Mouse (Mus musculus) MEL (cell line): ENCODE measurements around the gene Ankdd1b. TPM values are rescaled to one million over a fixed set of nuclear protein-coding genes. Genes with fewer than 3 reads are reported as not detected.

Experiments
- DNase-seq: peaks from one replicate; pipeline ENCODE4 v3.0.0; 2011; ENCODE audit warnings: low read depth, low spot score
- H3K27ac ChIP-seq: 2 replicates; pipeline ENCODE4 v1.5.1; 2012; ENCODE audit warnings: low read depth, mild to moderate bottlenecking, control low read depth, low read length, moderate library complexity; ENCODE audit not compliant: control insufficient read depth
- H3K27me3 ChIP-seq, 2 experiments: fragments of 150-350 bp in 1 of 2; sonication (generic) in 1 of 2; 2 replicates each; pipeline ENCODE4 v1.6.1; 2012; ENCODE audit warnings: low read length in 2 of 2, mild to moderate bottlenecking in 2 of 2, improper control_type of control experiment in 1 of 2, moderate library complexity in 1 of 2; ENCODE audit not compliant: insufficient read depth in 2 of 2, control insufficient read depth in 1 of 2
- H3K36me3 ChIP-seq, 2 experiments: 2 replicates each; pipeline ENCODE4 v1.6.1; 2012 to 2014; ENCODE audit warnings: low read length in 2 of 2, improper control_type of control experiment in 1 of 2, inconsistent platforms in 1 of 2, mild to moderate bottlenecking in 1 of 2; ENCODE audit not compliant: insufficient read depth in 2 of 2, control insufficient read depth in 1 of 2
- H3K4me1 ChIP-seq, 2 experiments: fragments of 150-350 bp in 1 of 2; sonication (generic) in 1 of 2; 2 replicates each; pipeline ENCODE4 v1.6.1; 2012; ENCODE audit warnings: low read length in 2 of 2, improper control_type of control experiment in 1 of 2, mild to moderate bottlenecking in 1 of 2; ENCODE audit not compliant: insufficient read depth in 2 of 2, control insufficient read depth in 1 of 2
- H3K4me3 ChIP-seq, 2 experiments: fragments of 150-350 bp in 1 of 2; sonication (generic) in 1 of 2; 2 replicates each; pipeline ENCODE4 v1.5.1; 2012; ENCODE audit warnings: low read depth in 2 of 2, low read length in 2 of 2, mild to moderate bottlenecking in 2 of 2, moderate library complexity in 2 of 2, control low read depth in 1 of 2, improper control_type of control experiment in 1 of 2; ENCODE audit not compliant: control insufficient read depth in 1 of 2, insufficient read depth in 1 of 2
- H3K79me2 ChIP-seq: 2 replicates; pipeline ENCODE4 v1.6.1; 2012; ENCODE audit warnings: mild to moderate bottlenecking, low read length, moderate library complexity; ENCODE audit not compliant: control insufficient read depth, poor library complexity, insufficient read depth
- H3K9ac ChIP-seq: 2 replicates; pipeline ENCODE4 v1.6.1; 2012; ENCODE audit warnings: low read depth, mild to moderate bottlenecking, control low read depth, low read length, moderate library complexity; ENCODE audit not compliant: control insufficient read depth, poor library complexity, severe bottlenecking
- H3K9me3 ChIP-seq: fragments of 150-350 bp; sonication (generic); replicated peaks from 2 replicates; pipeline ENCODE4 v1.6.1; 2012; ENCODE audit warnings: mild to moderate bottlenecking, low read length, improper control_type of control experiment, moderate library complexity; ENCODE audit not compliant: insufficient read depth
- GABPA ChIP-seq: IDR thresholded peaks from 2 replicates; pipeline ENCODE4 v1.6.1; 2012; ENCODE audit warnings: low read depth, mild to moderate bottlenecking, inconsistent platforms, low read length, improper control_type of control experiment, moderate library complexity
- GATA1 ChIP-seq: IDR thresholded peaks from 2 replicates; pipeline ENCODE4 v1.6.1; 2011; ENCODE audit warnings: low read depth, low read length, improper control_type of control experiment
- MAZ ChIP-seq: IDR thresholded peaks from 2 replicates; pipeline ENCODE4 v1.6.1; 2012; ENCODE audit warnings: low read depth, mild to moderate bottlenecking, inconsistent platforms, low read length, improper control_type of control experiment
- MEF2A ChIP-seq: IDR thresholded peaks from 2 replicates; pipeline ENCODE4 v1.6.1; 2014; ENCODE audit warnings: low read depth, mild to moderate bottlenecking, inconsistent platforms, low read length, improper control_type of control experiment; ENCODE audit not compliant: poor library complexity, insufficient replicate concordance, severe bottlenecking; ENCODE audit errors: extremely low read depth
- MYB ChIP-seq: IDR thresholded peaks from 2 replicates; pipeline ENCODE4 v1.6.1; 2011; ENCODE audit warnings: mild to moderate bottlenecking, low read depth, low read length, improper control_type of control experiment
- NRF1 ChIP-seq: IDR thresholded peaks from 2 replicates; pipeline ENCODE4 v1.6.1; 2014; ENCODE audit warnings: low read depth, mild to moderate bottlenecking, inconsistent platforms, low read length, improper control_type of control experiment, moderate library complexity; ENCODE audit not compliant: poor library complexity, insufficient read depth, severe bottlenecking
- POLR2AphosphoS5 ChIP-seq: IDR thresholded peaks from 2 replicates; pipeline ENCODE4 v1.6.1; 2012; ENCODE audit warnings: low read depth, borderline replicate concordance, mild to moderate bottlenecking, inconsistent platforms, low read length, moderate library complexity, mixed read lengths
- RCOR1 ChIP-seq: IDR thresholded peaks from 2 replicates; pipeline ENCODE4 v1.6.1; 2012; ENCODE audit warnings: low read depth, mild to moderate bottlenecking, inconsistent platforms, low read length, improper control_type of control experiment
- TBP ChIP-seq: IDR thresholded peaks from 2 replicates; pipeline ENCODE4 v1.8.0; 2011; ENCODE audit warnings: low read depth, low read length, improper control_type of control experiment
- TCF12 ChIP-seq: IDR thresholded peaks from 2 replicates; pipeline ENCODE4 v1.6.1; 2014; ENCODE audit warnings: low read depth, mild to moderate bottlenecking, inconsistent platforms, low read length, improper control_type of control experiment, moderate library complexity
- UBTF ChIP-seq: IDR thresholded peaks from 2 replicates; pipeline ENCODE4 v1.6.1; 2012; ENCODE audit warnings: low read depth, mild to moderate bottlenecking, inconsistent platforms, low read length, improper control_type of control experiment, moderate library complexity, borderline replicate concordance; ENCODE audit not compliant: insufficient read depth
- USF1 ChIP-seq: IDR thresholded peaks from 2 replicates; pipeline ENCODE4 v1.6.1; 2014; ENCODE audit warnings: low read depth, mild to moderate bottlenecking, inconsistent platforms, low read length, improper control_type of control experiment, moderate library complexity
- USF2 ChIP-seq, 2 experiments: IDR thresholded peaks; 2 replicates each; pipeline ENCODE4 v1.6.1; 2011 to 2012; ENCODE audit warnings: improper control_type of control experiment in 2 of 2, low read length in 2 of 2, borderline replicate concordance in 1 of 2, inconsistent platforms in 1 of 2, low read depth in 1 of 2, mild to moderate bottlenecking in 1 of 2; ENCODE audit not compliant: insufficient read depth in 1 of 2
- ZC3H11A ChIP-seq: IDR thresholded peaks from 2 replicates; pipeline ENCODE4 v1.6.1; 2012; ENCODE audit warnings: low read depth, mild to moderate bottlenecking, inconsistent platforms, low read length, improper control_type of control experiment
- polyA plus RNA-seq, 2 experiments: library from polyadenylated mRNA; stranded (reverse) in 1 of 2; unstranded in 1 of 2; fragments of >175 nt in 1 of 2; fragments of >200 nt in 1 of 2; gene quantifications; 2 replicates each; pipeline versions ENCODE4 v1.2.1 to v1.2.4; 2012; ENCODE audit warnings: low replicate concordance in 2 of 2, low read depth in 1 of 2; ENCODE audit not compliant: insufficient read length in 2 of 2, insufficient read depth in 1 of 2, missing spikeins in 1 of 2
- total RNA-seq: library from RNA; depleted of rRNA; stranded (reverse); fragments of 300-350 nt; gene quantifications from 2 replicates; pipeline ENCODE4 v1.2.3, GENCODE M21; 2012

Ankdd1b gene
- total and polyA plus RNA-seq, 3 experiments, result 0.12 TPM; not detected in 2

GRCm38 (mm10) chr13:96490433-96490832 lies 19.4 kb upstream of the Ankdd1b start, which contains the start of gene Gm17622:
TSS of gene Gm17622 (plus strand) at chr13:96490733.
- Histone ChIP-seq H3K27me3 (no peaks in the 10 kb centered on the region), H3K79me2 (no peaks in the 10 kb centered on the region), H3K9ac (no peak within 1 kb of the TSS), H3K36me3 (no peaks in the 10 kb centered on the region), H3K4me1 (no peaks in the 10 kb centered on the region), H3K27ac (no peak within 1 kb of the TSS), H3K4me3 (no peak within 1 kb of the TSS), H3K9me3 (no peaks in the 10 kb centered on the region)
- DNase-seq, result no peak
- TF ChIP-seq MYB (no peak), ZC3H11A (no peak), RCOR1 (no peak), GATA1 (no peak), POLR2AphosphoS5 (no peak), MEF2A (no peak), TCF12 (no peak), USF2 (IDR thresholded peaks at IDR 0.05; ENCODE audit: borderline replicate concordance in 1 of 2, insufficient read depth in 1 of 2, low read depth in 1 of 2, low read length in 2 of 2) (no peak)

- TF ChIP-seq USF2 (IDR thresholded peaks at IDR 0.05; ENCODE audit: borderline replicate concordance in 1 of 2, insufficient read depth in 1 of 2, low read depth in 1 of 2, low read length in 2 of 2) (no peak), USF1 (no peak), GATA1 (no peak), NRF1 (no peak), MEF2A (no peak), MAZ (no peak), TBP (no peak), UBTF (no peak), GABPA (no peak), RCOR1 (no peak)
- H3K4me1 ChIP-seq, result no peaks in the 10 kb centered on the region
- no peak for DNase-seq
- no peaks in the 10 kb centered on the region for H3K36me3 ChIP-seq
- no peaks in the 10 kb centered on the region for H3K9me3 ChIP-seq
- no peak overlapping the region for H3K9ac ChIP-seq
- no peak overlapping the region for H3K4me3 ChIP-seq
- no peak overlapping the region for H3K27ac ChIP-seq
- H3K79me2 ChIP-seq, result no peaks in the 10 kb centered on the region
- H3K27me3 ChIP-seq, result no peaks in the 10 kb centered on the region
Measured at GRCm38 (mm10) chr13:96487968-96488367, 17.0 kb upstream of the Ankdd1b start.
